Mouse (Mus musculus) cerebral cortex, adult 2 months (tissue): ENCODE results near the gene Abcc6.

Source experiments
- WGBS: fragments of 180-500 bp; shearing (Covaris S2); methylation state at CpG from one replicate; pipeline ENCODE4 v1.1.7; 2018; 5-methylcytosine and 5-hydroxymethylcytosine counted together

Abcc6 gene

DNA sequence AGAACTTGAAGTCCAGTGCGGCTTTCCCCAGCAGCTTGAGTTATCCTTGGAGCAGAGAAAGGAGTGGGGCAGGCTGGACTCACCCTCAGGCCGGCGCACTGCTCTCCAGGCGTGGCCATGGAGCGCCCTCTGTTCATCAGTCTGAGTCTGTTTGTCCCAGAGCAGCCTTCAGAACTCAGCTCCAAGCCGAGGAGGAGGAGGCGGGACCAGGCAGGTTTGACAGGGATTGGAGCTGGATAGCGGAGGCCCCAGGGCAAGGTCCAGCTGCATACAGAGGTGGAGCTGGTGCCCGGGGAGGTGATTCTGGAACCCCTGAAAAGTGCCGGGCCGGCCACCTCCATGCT is at the start of gene Abcc6:
Gene Abcc6, minus strand, starts transcription at position 158 of the 344 bp plus-strand sequence.
- WGBS, result 24% methylated on average over 11 of the region's 11 CpGs

DNA sequence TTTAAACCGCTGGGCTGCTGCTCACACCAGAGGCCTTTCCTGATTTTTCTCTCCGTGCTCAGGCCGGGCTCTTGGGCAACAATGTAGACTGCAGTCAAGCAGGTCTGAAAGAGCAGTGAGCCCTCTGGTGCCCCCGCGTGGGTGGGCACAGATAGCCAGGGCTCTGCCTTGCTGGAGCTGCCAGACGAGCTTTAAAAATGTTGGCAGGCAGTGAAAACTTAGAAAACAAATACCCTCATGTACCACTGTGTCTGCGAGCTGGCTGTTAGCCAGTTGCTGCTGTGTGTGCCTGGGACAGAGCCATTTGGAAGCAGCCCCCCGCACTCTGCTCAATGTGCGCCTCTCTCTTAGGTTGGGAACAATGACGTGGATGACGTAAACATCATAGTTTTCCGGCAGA is 47.6 kb upstream of the Abcc6 start:
- 63% methylated on average over 12 of the region's 12 CpGs for WGBS

DNA sequence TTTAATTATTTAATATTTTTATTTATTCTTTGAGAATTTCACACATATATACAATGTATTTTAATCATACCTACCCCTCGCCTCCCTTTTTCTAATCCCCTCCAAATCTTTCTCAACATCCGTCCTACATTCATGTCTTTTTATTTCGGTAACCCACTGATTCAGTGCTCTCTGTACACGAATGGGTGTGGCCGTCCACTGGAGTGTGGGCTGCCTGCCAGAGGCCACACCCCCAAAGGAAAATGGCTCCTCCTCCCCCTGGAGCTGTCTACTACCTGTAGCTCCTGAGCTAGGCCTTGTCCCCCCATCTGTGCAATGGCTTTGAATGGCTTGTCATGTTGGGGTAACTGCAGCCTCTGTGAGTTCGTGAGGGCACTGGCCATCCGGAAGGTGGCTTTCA is 46.7 kb upstream of the Abcc6 start:
- WGBS, result 87% methylated on average over 7 of the region's 7 CpGs

DNA sequence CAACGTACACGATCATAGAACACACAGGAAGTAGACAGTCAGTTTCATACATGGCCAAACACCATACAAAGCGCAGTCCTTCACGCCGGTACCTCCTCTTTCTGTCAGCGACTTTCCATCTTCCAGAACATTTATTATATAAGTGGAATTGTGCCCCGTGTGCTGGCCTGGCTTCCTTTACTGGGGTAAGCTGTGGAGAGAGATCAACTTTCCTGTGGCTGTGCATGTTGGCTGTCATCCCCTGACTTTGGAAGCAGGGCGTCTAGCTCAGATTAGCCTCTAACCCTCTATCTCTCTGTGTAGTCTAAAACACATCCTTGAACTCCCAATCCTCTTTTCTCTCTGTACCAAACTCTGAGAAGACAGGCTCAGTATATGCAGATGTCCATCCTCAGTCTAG is 38.7 kb upstream of the Abcc6 start:
- WGBS, result 95% methylated on average over 8 of the region's 8 CpGs

DNA sequence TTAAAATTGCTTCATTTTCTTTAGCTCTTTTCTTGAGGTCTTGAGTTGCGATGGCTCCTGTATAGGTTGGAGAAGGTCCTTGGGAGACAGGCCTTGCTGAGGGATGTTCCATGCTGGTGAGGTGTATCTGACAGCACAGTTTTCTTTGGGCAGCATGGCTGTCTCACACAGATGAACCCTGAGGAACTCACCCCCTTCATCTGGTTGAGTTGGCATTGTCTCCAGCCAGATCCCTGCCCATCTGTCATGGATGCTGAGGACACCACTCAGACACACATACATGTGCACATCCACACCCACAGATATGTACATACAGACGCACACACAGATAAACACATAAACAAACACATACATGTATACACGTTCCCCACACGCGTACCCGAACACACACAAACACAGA is 33.2 kb upstream of the Abcc6 start:
- WGBS, result 93% methylated on average over 6 of the region's 6 CpGs

DNA sequence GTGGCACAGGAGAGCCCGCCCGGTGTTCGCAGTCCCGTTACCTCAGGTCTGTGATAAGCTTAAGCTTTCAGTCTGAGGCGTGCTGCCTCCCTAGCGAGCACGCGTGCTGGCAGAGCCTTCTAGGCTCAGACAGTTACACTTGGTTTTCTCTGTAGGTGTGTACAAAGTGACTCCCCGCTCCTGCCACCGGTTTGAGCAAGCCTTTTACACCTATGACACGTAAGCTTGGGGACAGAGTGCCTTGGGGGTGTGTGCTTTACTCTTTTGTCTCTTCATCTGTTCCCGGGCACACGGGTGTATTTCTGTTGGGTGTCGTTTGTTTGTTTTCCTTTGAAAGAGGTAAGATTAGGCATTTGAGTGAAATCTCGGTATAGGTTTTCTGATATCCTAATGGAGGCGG is 31.5 kb upstream of the Abcc6 start:
- 92% methylated on average over 16 of the region's 16 CpGs for WGBS

DNA sequence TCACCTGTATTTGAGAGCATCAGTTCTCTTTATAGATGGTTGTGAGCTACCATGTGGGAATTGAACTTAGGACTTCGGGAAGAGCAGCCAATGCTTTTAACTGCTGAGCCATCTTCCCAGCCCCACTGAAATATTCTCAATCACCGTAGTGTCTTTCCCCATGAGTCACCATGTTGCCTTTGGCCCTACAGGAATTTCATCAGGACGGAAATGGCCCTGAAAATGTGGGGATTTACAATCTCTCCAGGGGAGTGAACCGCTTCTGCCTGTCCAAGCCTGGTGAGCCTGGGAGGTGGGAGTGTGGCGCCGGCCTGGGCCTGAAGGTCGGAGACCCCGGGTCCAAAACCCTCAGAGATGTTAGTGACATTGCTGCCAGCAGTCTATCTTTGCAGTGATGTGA is 30.6 kb upstream of the Abcc6 start:
- WGBS, result 96% methylated on average over 8 of the region's 8 CpGs

DNA sequence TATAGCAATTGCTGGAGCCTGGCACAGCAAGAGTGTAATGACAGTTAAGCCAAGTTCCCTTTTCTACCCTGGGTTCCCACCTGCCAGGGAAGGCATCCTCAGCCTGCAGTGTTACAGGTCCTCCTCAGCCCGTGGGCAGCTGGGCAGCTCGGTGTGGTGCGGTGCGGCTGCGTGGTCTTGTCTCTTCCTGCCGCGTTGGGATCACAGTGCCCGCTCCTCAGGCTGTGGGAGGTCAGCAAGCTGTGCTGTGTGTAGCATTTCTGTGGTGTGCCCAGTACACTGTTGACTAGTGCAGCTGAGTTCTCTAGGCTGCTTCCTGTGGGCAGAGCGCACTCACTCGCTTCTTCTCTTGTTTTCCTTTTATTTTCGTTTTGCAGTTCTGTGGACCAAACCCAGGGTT is 28.8 kb upstream of the Abcc6 start:
- WGBS, result 83% methylated on average over 11 of the region's 11 CpGs

DNA sequence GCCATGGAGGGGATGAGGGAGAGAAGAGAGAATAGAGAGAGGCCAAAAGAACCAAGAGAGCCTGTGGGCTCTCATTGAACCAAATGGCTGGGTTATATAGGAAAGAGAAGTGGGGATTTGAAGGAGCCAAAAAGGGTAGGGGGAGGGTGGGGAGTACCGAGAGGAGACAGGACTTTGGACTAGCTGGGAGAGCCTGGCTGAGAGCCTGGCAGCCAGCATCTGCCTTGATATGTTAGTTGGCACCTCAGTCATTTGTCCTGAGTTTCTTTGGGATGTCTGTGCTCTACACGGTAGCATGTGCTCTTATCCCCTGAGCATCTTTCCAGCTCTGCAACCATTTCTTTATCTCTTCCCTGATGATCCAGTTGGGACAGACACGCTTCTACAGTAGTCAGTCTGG is 23.5 kb upstream of the Abcc6 start:
- 73% methylated on average over 3 of the region's 3 CpGs for WGBS

DNA sequence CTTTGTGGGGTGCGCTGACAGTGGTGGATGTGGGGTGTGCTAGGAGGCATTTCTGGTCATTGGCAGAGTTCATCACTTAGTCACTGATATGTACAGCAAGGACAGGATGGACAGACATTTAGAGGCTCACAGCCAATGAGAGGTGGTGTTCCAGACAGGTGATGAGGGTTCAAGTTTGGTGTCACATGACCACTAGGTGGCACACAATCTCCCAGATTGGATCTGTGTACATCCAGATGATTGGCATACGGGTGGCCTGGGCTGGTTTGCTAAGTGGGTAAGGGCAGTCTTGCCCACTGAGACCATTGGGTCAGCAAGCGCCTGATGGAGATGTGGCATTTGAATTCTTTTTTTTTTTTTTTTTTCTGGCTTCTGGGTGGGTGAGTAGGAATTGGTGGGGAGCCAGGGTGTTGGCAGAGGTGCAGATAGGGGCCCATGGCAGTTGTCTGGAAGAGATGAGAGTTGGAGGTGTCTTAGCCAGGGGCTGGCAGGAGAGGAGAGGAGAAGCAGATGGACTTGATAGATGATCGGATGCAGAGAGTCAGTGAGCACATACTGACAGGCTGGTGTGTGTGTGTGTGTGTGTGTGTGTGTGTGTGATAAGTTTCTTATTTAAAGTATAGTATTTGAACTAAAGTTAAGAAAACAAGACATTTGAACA is 22.2 kb upstream of the Abcc6 start:
- 83% methylated on average over 4 of the region's 4 CpGs for WGBS

DNA sequence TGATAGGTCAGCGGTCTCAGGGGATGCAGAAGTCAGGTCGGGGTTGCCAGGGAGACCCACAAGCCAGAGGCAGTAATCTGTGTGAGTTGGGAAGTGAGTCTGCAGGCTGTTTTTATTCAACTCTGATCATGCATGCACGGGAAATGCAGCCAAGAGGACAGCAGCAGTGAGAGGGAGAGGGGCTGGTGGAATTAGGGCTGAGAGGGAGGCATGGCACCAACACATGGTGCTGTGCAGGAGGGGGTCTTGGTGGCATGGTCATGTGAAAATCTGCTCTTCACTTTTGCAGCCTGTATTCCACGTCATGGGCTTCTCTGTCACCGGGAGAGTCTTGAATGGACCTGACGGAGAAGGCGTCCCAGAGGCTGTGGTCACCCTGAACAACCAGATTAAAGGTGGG is 19.9 kb upstream of the Abcc6 start:
- WGBS, result 78% methylated on average over 7 of the region's 7 CpGs

DNA sequence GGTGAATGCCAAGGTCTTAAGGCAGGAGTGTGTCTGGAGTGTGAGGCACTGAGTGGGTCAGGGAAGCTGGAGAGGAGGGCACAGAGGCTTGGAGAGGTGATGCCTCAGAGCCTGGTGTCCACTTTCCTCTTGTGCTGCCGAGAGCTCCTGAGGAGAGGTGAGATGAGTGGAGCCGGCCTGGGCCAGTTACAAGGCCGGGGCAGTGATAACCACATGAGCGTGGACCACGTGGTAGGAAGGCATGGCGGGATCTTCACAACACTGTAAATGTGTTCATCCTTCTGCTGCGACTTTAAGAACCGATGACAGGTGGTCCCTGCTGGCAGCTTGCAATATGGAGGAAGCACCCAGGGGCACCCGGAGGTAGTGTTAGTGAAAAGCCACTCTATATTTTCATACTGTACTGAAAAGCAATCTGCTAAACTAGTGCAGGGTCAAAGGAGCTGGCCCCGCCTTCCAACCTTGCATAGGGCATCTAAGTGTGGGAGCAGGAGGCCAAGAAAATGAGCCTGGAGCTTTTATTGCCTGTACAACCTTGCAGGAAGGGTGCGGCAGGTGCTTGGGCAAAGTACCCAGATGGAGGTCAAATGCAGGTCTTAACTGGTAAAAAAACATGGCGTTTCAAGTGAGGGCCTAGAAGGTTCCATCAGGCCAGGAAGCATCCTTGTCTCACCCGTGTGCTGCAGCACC is 17.9 kb upstream of the Abcc6 start:
- WGBS, result 85% methylated on average over 13 of the region's 13 CpGs

DNA sequence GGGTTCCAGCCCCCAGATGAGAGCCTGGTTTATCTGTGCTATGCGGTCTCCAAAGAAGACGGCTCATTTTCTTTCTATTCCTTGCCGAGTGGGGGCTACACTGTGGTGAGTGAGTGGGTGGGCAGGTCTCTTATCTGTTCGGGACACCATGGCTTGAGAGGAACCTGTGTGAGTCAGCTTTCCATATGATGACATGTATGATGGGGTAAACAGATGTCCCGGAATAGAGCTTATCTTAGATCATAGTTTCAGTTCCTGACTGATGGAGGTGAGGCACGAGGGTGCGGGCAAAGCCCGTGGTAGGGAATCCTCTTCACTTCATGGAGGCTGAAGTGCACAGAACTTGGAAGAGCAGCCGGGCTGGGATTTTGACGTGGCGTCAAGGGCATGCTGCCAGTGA is 15.8 kb upstream of the Abcc6 start:
- WGBS, result 89% methylated on average over 11 of the region's 11 CpGs

DNA sequence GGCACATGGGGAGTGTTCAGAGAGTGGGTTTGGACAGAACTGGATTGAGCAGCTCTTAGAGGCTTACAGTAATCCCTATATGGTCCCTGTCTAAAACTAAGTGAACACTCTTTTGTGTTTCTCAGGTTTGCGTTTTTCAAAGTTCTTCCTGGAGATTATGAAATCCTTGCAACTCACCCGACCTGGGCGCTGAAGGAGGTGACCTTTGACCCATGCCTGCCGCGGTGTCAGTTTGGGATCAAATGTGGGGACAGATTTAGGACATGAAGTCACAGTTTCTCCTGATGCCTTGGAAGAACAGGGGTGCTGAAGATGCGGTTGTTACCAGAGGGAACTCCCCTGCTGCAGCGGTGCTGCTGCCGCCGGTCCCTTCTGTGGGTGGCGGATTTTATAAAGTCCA is 14.0 kb upstream of the Abcc6 start:
- WGBS, result 94% methylated on average over 10 of the region's 10 CpGs

DNA sequence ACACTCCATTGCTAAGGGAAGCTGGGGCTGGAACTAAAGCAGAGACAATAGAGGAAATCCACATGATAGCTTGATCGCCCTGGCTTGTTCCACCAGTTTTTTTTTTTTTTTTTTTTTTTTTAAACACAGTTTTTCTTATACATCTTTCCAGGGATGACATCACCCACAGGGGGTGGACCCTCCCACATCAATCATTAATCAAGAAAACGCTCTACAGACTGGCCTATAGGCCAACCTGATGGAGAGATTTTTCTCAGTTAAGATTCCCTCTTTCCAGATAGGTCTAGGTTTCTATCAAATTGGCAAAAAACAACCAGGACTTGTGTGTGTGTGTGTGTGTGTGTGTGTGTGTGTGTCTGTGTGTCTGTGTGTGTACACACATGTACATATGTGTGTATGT is 9.8 kb upstream of the Abcc6 start:
- WGBS, result 82% methylated on average over 2 of the region's 2 CpGs

DNA sequence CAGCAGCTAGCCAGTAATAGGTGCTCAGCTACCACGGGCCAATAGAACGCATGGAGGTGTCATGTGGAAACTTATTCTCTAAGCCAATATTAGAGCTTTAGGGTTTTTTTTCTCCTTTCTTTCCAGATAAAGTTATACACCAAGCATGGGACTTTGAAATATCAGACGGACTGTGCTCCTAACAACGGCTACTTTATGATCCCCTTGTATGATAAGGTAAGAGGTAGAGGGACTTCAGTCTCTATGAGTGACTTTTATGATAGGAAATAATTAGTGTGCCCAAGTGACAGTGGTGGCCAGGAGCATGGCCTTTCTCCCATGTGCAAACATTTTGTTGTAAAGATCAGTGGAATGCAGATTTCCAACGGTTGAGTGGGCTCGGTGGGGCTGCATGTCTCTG is 7.3 kb upstream of the Abcc6 start:
- 89% methylated on average over 6 of the region's 6 CpGs for WGBS

DNA sequence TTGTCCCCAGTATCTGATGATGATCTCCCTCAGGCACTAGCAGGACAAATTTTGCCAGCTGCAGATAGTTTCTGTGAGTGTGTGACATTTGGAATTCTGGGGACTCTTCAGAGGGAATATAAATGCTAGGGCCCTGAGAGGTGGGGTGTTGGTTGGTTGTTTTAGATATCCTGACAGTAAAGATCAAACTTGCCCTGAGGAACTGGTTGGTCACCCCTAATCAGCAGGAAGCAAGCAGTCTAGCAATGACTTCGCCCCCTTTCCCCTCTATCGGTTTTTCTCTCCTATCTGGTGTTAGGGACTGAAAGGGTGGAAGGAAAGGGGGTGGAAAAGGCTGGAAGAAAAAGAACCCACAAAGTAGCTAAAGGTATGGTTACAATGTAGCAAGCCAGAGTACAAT is 5.4 kb upstream of the Abcc6 start:
- 77% methylated on average over 2 of the region's 2 CpGs for WGBS

DNA sequence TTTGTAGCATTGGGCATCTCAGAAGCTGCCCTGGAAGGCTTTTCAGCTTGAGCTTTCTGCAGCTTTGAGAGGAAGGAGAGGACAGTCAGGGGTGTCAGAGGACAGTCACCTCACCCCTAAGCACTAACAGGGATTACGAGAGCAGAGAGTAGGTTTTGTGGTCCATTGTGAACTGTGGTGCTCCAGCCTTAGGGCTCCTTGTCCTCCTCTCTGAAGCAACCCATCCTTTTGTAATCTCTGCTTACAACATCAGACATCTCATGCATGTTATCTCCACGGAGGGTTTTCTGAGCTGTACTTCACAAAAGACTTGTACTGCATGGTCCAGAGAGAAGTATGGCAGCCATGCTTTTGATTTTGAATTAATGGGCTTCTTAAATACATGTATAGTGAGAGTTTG is 4.9 kb upstream of the Abcc6 start:
- 67% methylated on average over 2 of the region's 2 CpGs for WGBS

DNA sequence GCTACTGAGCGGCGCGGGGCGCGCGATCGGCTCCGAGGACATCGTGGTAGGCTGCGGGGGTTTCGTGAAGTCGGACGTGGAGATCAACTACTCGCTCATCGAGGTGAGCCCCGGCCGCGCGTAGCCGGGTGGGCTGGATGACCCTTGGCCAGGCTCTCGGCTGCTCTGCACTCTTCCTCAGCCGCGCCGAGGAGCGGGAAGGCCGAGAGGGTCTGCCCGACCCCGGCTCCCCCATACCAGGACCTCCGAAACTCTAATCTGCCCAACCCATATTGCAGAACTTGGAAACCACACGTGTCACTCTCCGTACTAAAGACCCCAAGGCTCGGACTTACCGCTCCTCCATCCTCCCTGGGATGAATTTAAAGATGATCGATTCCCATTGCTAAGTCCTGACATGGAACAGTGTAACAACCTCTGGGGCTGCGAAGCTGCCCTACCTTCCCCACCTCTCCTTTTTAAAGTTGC is 3.8 kb upstream of the Abcc6 start:
- WGBS, result under 1% methylated on average over 35 of the region's 35 CpGs

DNA sequence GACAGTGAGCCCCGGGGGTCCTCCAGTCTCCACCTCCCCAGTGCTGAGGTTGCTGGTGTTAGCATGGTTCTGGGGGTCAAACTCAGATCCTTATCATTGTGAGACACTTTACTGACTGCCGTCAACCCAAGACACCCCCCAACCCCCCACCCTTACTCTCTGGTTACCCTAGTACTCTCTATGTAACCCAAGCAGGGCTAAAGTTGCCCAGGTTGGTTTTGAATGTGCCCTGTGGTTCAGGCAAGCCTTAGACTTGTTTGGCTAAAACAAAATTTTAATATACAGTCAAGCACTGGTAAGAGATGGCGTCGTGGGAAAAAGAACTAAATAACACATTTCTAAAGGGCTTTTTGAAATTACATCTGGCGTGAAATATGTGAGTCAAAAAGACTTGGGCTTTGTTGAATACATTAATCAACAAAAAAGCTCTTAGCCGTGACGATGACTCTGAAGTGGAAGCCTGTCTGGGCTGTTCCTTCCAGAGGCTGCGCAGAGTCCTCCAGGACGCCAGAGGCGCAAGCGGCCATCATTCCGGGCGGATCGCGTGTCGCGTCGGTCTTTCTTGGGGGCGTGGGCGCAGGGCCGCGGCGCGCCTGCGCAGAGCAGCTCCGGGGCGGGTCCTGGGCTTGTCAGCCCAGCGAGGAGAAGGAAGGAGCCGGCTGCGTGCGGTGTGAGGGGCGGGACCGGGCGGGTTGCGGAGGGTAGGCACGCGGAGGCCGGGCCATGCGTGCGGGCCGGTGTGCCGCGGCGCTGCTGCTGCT is 3.2 kb upstream of the Abcc6 start, which contains the start of gene Nomo1:
Gene Nomo1, plus strand, starts transcription at position 590 of the 761 bp plus-strand sequence.
- WGBS, result 5% methylated on average over 43 of the region's 44 CpGs

DNA sequence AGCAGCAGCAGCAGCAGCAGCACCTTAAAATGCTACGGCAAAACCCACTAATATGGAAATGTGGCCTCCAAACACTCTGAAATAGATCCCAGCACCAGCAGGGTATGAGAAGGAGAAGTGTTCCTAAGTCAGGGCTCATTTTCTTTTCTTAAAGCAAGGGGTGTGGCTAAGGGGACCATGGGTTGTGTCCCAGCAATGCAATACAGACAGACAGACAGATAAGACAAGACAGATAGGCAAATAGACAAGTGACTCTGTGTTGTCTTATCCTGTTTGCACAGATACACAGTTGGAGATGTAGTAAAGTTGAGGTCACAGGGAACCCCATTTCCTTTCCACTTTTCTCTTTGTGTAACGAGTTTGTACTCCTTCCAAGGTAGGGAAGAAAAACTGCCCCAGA is 973 bp upstream of the Abcc6 start:
- WGBS, result 68% methylated on average over 2 of the region's 2 CpGs

DNA sequence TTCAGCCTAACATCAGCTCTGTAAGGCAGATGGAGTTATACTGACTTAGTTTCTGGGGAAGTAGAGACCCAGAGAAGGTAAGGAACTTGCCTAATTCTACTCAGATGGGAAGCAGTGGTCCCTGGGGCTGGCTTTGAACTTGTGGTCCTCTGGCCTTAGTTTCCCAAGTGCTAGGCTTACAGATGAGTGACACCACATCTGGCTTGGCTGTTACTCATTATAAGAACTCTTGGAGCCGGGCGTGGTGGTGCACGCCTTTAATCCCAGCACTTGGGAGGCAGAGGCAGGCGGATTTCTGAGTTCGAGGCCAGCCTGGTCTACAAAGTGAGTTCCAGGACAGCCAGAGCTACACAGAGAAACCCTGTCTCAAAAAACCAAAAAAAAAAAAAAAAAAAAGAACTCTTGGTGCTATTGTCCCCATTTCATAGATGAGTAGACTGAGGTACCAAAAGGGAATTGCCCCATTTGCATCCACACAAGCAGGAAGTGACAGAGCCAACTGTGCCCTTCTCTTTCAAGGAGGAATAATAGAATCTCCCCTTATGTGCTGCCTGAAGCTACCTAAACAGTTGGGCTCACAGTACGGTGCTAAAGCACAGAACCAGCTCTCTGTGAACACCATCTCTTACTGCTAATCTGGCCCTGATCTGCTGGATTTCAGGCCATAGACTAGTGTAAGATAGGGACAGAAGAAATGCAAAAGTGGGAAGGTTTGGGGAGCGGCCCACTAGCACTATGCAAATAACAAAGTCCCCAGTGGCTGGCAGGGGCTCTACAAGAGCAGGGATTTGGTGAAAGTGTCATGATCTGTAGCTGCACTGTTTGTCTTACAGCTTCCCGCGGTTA is 580 bp downstream of the Abcc6 start:
- 74% methylated on average over 9 of the region's 9 CpGs for WGBS
